In the genomic region with DNA sequence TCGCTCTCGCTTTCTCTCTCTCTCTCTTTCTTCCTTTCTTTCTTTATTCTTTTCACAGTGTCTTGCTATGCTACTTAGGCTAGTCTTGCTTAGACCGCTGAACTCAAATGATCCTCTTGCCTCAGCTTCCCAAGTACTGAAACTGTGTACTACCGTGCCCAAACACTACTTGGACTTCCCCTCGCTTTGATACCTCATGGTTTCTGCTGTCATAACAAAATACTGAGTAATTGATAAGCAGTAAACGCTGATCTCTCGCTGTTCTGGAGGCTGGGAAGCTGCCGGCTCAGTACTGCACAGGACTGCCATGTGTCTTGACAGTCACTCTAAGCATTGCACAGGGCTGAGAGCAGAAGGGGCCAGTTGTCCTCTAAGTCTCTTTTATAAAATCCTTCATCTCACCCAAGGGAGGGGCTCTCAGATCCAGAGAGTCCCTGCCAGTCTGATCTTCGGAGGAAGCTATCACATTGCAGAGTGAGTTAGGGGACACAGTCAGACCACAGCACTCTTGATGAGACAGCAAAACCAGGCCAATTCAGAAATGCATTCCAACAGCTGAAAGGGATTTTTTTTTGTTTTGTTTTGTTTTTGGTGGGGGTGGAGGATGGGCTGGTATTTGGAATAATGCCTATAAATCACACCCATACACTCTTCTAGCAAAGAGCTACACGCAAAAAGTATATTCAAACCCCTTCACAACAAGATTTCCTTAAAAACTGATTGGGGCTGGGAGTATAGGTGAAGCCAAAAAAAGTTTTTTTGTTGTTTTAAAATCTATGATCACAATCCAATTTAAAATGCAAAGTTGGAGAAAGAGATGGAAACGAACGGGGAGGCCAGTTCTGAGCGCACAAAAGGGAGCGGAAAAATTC, we compare ENCODE assay signal across 15 mouse cellular contexts. TPM values are rescaled to one million over a fixed set of nuclear protein-coding genes. Genes with fewer than 3 reads are reported as not detected.
DNase-seq lines count a peak whose midpoint lies in the region; ATAC-seq and TF ChIP-seq lines count a peak whose summit lies in the region.
"Had no signal": no experiment of that assay in that cellular context is flagged by ENCODE, and none has a peak within 500 bp of the region (broad histone marks: within the 10 kb centered on the region; RNA-seq: fewer than 3 reads in every experiment).

No protein-coding gene starts in this region.

- H3K4me3 ChIP-seq in heart, embryonic 10.5 days: no peak overlapping the region
- H3K4me3 ChIP-seq in kidney, embryonic 15.5 days (replicated peaks): no peak overlapping the region
- peak overlapping the region; percentile 30; the same call in 1 of the 2 replicates for H3K4me3 ChIP-seq in E14TG2a.4 (replicated peaks; ENCODE audit: low read length)
- H3K4me3 ChIP-seq in embryonic facial prominence, embryonic 10.5 days: no peak overlapping the region
- H3K4me3 ChIP-seq: erythroblast, embryonic 14.5 days; liver, embryonic 15.5 days; megakaryocyte, embryonic 14.5 days had no signal

- ATAC-seq in kidney, embryonic 15.5 days (replicated peaks; ENCODE audit: low FRiP score): no peak

- no peak overlapping the region for H3K4me2 ChIP-seq in kidney, embryonic 15.5 days
- H3K4me2 ChIP-seq: liver, embryonic 15.5 days had no signal

- TF ChIP-seq CTCF in E14TG2a.4 (conservative IDR thresholded peaks at IDR 0.05; ENCODE audit: low read length): no peak

- intact Hi-C loops in heart, postnatal 14 days (cut with DNase I): no loop called here
- intact Hi-C loops in left cerebral cortex, postnatal 36 days (cut with DNase I): no loop called here

- no peak overlapping the region for H3K9ac ChIP-seq in kidney, embryonic 15.5 days
- H3K9ac ChIP-seq: liver, embryonic 15.5 days had no signal

- WGBS in heart, embryonic 10.5 days: 70% methylated on average over 14 of the region's 14 CpGs
- WGBS in kidney, embryonic 15.5 days: 70% methylated on average over 14 of the region's 14 CpGs
- 68% methylated on average over 14 of the region's 14 CpGs for WGBS in embryonic facial prominence, embryonic 10.5 days

- H3K9me3 ChIP-seq in heart, embryonic 10.5 days: no peaks in the 10 kb centered on the region
- H3K9me3 ChIP-seq in kidney, embryonic 15.5 days (replicated peaks): no peaks in the 10 kb centered on the region
- H3K9me3 ChIP-seq in E14TG2a.4 (ENCODE audit: low read length): peaks cover 11% of the 10 kb centered on the region
- H3K9me3 ChIP-seq in embryonic facial prominence, embryonic 10.5 days: no peaks in the 10 kb centered on the region
- H3K9me3 ChIP-seq: liver, embryonic 15.5 days had no signal

- H3K27me3 ChIP-seq in heart, embryonic 10.5 days (ENCODE audit: insufficient read depth, poor library complexity, severe bottlenecking): no peaks in the 10 kb centered on the region
- H3K27me3 ChIP-seq in kidney, embryonic 15.5 days: no peaks in the 10 kb centered on the region
- H3K27me3 ChIP-seq in E14TG2a.4 (ENCODE audit: insufficient read depth, low read length): no peaks in the 10 kb centered on the region
- no peaks in the 10 kb centered on the region; the same call in 1 of the 2 replicates for H3K27me3 ChIP-seq in embryonic facial prominence, embryonic 10.5 days (replicated peaks; ENCODE audit: low read depth, poor library complexity, severe bottlenecking)
- H3K27me3 ChIP-seq: liver, embryonic 15.5 days had no signal

- H3K27ac ChIP-seq in heart, embryonic 10.5 days: peak overlapping the region; percentile 69
- 0 out of 2 replicates have a peak overlapping the region, but pooled peaks have one; percentile 34 for H3K27ac ChIP-seq in kidney, embryonic 15.5 days
- H3K27ac ChIP-seq in embryonic facial prominence, embryonic 10.5 days (replicated peaks): peak overlapping the region; percentile 63

- H3K36me3 ChIP-seq in heart, embryonic 10.5 days: no peaks in the 10 kb centered on the region
- no peaks in the 10 kb centered on the region for H3K36me3 ChIP-seq in kidney, embryonic 15.5 days
- H3K36me3 ChIP-seq in E14TG2a.4 (ENCODE audit: insufficient read depth, low read length): no peaks in the 10 kb centered on the region
- H3K36me3 ChIP-seq in embryonic facial prominence, embryonic 10.5 days (replicated peaks): no peaks in the 10 kb centered on the region
- H3K36me3 ChIP-seq: liver, embryonic 15.5 days had no signal

- DNase-seq in heart, embryonic 10.5 days (ENCODE audit: low spot score): no peak
- DNase-seq in heart, postnatal 14 days: no peak
- no peak for DNase-seq in kidney, adult 11 months
- peak; percentile 6 for DNase-seq in embryonic facial prominence, embryonic 10.5 days (ENCODE audit: low spot score)
- DNase-seq in left cerebral cortex, postnatal 36 days (ENCODE audit: low spot score in 2 of 2): no peak
- DNase-seq: cerebellum, adult 2 months; gastrocnemius, postnatal 25 days; kidney, postnatal 10 days; layer of hippocampus, postnatal 36 days; thymus, postnatal 25 days had no signal

- H3K4me1 ChIP-seq in heart, embryonic 10.5 days: peaks cover 22% of the 10 kb centered on the region
- peaks cover 18% of the 10 kb centered on the region for H3K4me1 ChIP-seq in kidney, embryonic 15.5 days
- H3K4me1 ChIP-seq in E14TG2a.4 (replicated peaks; ENCODE audit: low read depth, low read length): peaks cover 55% of the 10 kb centered on the region
- peaks cover 23% of the 10 kb centered on the region for H3K4me1 ChIP-seq in embryonic facial prominence, embryonic 10.5 days

RNA-seq across cellular contexts. Expression of a gene that starts 8.7 kb away (rescaled TPM):
- polyA plus RNA-seq in heart, embryonic 10.5 days (2016; fragmentation: Nextera tagmentation; extraction: Ambion mirVana): 493 and 655 TPM in 2 replicates
- 10 to 100 TPM; 68.1 to 74.9 TPM for total RNA-seq in heart, postnatal 14 days (2021)
- 607 and 612 TPM in 2 replicates for polyA plus RNA-seq in kidney, embryonic 15.5 days (2015; fragmentation: Nextera tagmentation; extraction: Ambion mirVana)
- polyA plus RNA-seq in embryonic facial prominence, embryonic 10.5 days (2016; fragmentation: Nextera tagmentation; extraction: Ambion mirVana): 864 and 874 TPM in 2 replicates
- total RNA-seq in left cerebral cortex, postnatal 36 days (2021): 10 to 100 TPM; 63.0 to 67.5 TPM
